Mouse (Mus musculus) lung, postnatal 0 days (tissue): ENCODE results near the gene Olfr481. TPM values are rescaled to one million over a fixed set of nuclear protein-coding genes. Genes with fewer than 3 reads are reported as not detected.

Experiments used
- ATAC-seq: fragments of 200-750 bp; cut with Nextera tagmentation; 2 replicates; pipeline ENCODE4 v1.8.0; 2017; ENCODE audit warnings: moderate library complexity
- DNase-seq: peaks from one replicate; pipeline ENCODE4 v3.0.0-alpha.2; 2016; ENCODE audit warnings: low spot score
- H3K27ac ChIP-seq: fragments of 300-500 bp; sonication (generic); 2 replicates; pipeline ENCODE4 v1.5.1; 2014; ENCODE audit warnings: antibody characterized with exemption, mild to moderate bottlenecking, low read length, mixed read lengths
- H3K27me3 ChIP-seq: fragments of 300-500 bp; sonication (generic); replicated peaks from 2 replicates; pipeline ENCODE4 v1.6.1; 2014; ENCODE audit warnings: low read length, mixed read lengths; ENCODE audit not compliant: insufficient read depth
- H3K36me3 ChIP-seq: fragments of 300-500 bp; sonication (generic); 2 replicates; pipeline ENCODE4 v1.6.1; 2014; ENCODE audit warnings: low read length, mixed read lengths; ENCODE audit not compliant: insufficient read depth
- H3K4me1 ChIP-seq: fragments of 300-500 bp; sonication (generic); 2 replicates; pipeline ENCODE4 v1.6.1; 2014; ENCODE audit warnings: antibody characterized with exemption, low read depth, low read length, mixed read lengths; ENCODE audit not compliant: insufficient read depth
- H3K4me2 ChIP-seq: fragments of 300-500 bp; sonication (generic); replicated peaks from 2 replicates; pipeline ENCODE4 v1.6.1; 2014; ENCODE audit warnings: low read depth, mild to moderate bottlenecking, low read length, moderate library complexity, mixed read lengths
- H3K4me3 ChIP-seq: fragments of 300-500 bp; sonication (generic); 2 replicates; pipeline ENCODE4 v1.5.1; 2014; ENCODE audit warnings: low read depth, low read length
- H3K9ac ChIP-seq: fragments of 300-500 bp; sonication (generic); replicated peaks from 2 replicates; pipeline ENCODE4 v1.6.1; 2014; ENCODE audit warnings: low read depth, mild to moderate bottlenecking
- H3K9me3 ChIP-seq: fragments of 300-500 bp; sonication (generic); 2 replicates; pipeline ENCODE4 v1.6.1; 2016; ENCODE audit warnings: low read length, mixed read lengths
- CTCF ChIP-seq: IDR thresholded peaks from 2 replicates; pipeline ENCODE4 v1.5.1; 2016; ENCODE audit warnings: antibody characterized with exemption, mild to moderate bottlenecking
- EP300 ChIP-seq: IDR thresholded peaks from 2 replicates; pipeline ENCODE4 v1.6.1; 2016; ENCODE audit warnings: antibody characterized with exemption, mild to moderate bottlenecking, control low read depth
- WGBS: fragments of 180-500 bp; shearing (Covaris S2); extraction: QIAGEN DNeasy Blood & Tissue Kit; methylation state at CpG from one replicate; pipeline ENCODE4 v1.1.7; 2014; 5-methylcytosine and 5-hydroxymethylcytosine counted together
- polyA plus RNA-seq: library from polyadenylated mRNA; unstranded; fragments of >200 nt; fragmentation: Nextera tagmentation; extraction: Ambion mirVana; gene quantifications from 2 replicates; pipeline ENCODE4 v1.2.1, GENCODE M21; 2015

The Olfr481 gene
- polyA plus RNA-seq, 1 experiment from 2014 or later = not detected

- TF ChIP-seq EP300 (no peak), CTCF (no peak)
- H3K4me2 ChIP-seq = no peak overlapping the region
- H3K4me3 ChIP-seq = no peak overlapping the region
- H3K9me3 ChIP-seq = no peaks in the 10 kb centered on the region
- H3K36me3 ChIP-seq = no peaks in the 10 kb centered on the region
- WGBS = 42% methylated on average over 1 of the region's 1 CpGs
- ATAC-seq (no peak), DNase-seq (no peak)
- no peak overlapping the region for H3K27ac ChIP-seq
- no peak overlapping the region for H3K9ac ChIP-seq
- H3K27me3 ChIP-seq = no peaks in the 10 kb centered on the region
- H3K4me1 ChIP-seq = no peaks in the 10 kb centered on the region
These were observed 41.8 kb downstream of the Olfr481 start for GRCm38 (mm10) chr7:108121416-108121815.

- ATAC-seq = no peak
- Histone ChIP-seq H3K27ac (no peak within 1 kb of the TSS), H3K36me3 (no peaks in the 10 kb centered on the region), H3K27me3 (no peaks in the 10 kb centered on the region), H3K9me3 (no peaks in the 10 kb centered on the region), H3K4me3 (no peak within 1 kb of the TSS), H3K9ac (no peak within 1 kb of the TSS), H3K4me2 (no peak within 1 kb of the TSS), H3K4me1 (no peaks in the 10 kb centered on the region)
- TF ChIP-seq EP300 = no peak
- TF ChIP-seq CTCF = no peak
- no peak for DNase-seq
These were observed 47.7 kb downstream of the Olfr481 start, which contains the start of gene Olfr484 for GRCm38 (mm10) chr7:108127349-108127748. Olfr484 (minus strand) TSS chr7:108127449.

Other genes with a start within 250 kb of the Olfr481 start
- gene Olfr470, start 232.4 kb upstream of the Olfr481 start, polyA plus RNA-seq = not detected in 2 replicates
- not detected in 2 replicates for gene Olfr472, start 182.0 kb upstream of the Olfr481 start, polyA plus RNA-seq
- gene Olfr473, start 149.4 kb upstream of the Olfr481 start, polyA plus RNA-seq = not detected in 2 replicates
- not detected in 2 replicates for gene Olfr474, start 125.2 kb upstream of the Olfr481 start, polyA plus RNA-seq
- not detected in 2 replicates for gene Olfr476, start 115.1 kb upstream of the Olfr481 start, polyA plus RNA-seq
- gene Olfr477, start 93.2 kb upstream of the Olfr481 start, polyA plus RNA-seq = not detected in 2 replicates
- gene Olfr478, start 45.9 kb upstream of the Olfr481 start, polyA plus RNA-seq = not detected in 2 replicates
- not detected in 2 replicates for gene Olfr479, start 29.2 kb upstream of the Olfr481 start, polyA plus RNA-seq
- gene Olfr480, start 12.5 kb upstream of the Olfr481 start, polyA plus RNA-seq = not detected in 2 replicates
- gene Olfr482, start 17.7 kb downstream of the Olfr481 start, polyA plus RNA-seq = 0.08 and 0.16 TPM in 2 replicates
- gene Olfr483, start 21.0 kb downstream of the Olfr481 start, polyA plus RNA-seq = not detected in 2 replicates
- not detected in 2 replicates for gene Olfr484, start 47.6 kb downstream of the Olfr481 start, polyA plus RNA-seq
- gene Olfr485, start 80.0 kb downstream of the Olfr481 start, polyA plus RNA-seq = not detected in 2 replicates
- not detected in 2 replicates for gene Olfr486, start 92.9 kb downstream of the Olfr481 start, polyA plus RNA-seq
- gene Olfr487, start 134.8 kb downstream of the Olfr481 start, polyA plus RNA-seq = not detected in 2 replicates
- gene Olfr488, start 178.5 kb downstream of the Olfr481 start, polyA plus RNA-seq = not detected in 2 replicates
- not detected in 2 replicates for gene Olfr490, start 209.1 kb downstream of the Olfr481 start, polyA plus RNA-seq
- gene Olfr491, start 233.6 kb downstream of the Olfr481 start, polyA plus RNA-seq = not detected in 2 replicates
- gene Olfr492, start 243.8 kb downstream of the Olfr481 start, polyA plus RNA-seq = not detected in 2 replicates